Mouse (Mus musculus): Measurements from ENCODE around the gene Sptbn2. TPM values are rescaled to one million over a fixed set of nuclear protein-coding genes. Genes with fewer than 3 reads are reported as not detected.
"Not testable (repeated sequence)": the region's sequence is repeated elsewhere in the genome, so short reads cannot be mapped to it uniquely, and the experiment has no call there.

Sptbn2 gene
- polyA plus RNA-seq, 1 experiment from 2014 or later: 0.05 TPM

- Histone ChIP-seq H3K4me3 (replicated peaks) (no peak overlapping the region), H3K9me3 (replicated peaks) (no peaks in the 10 kb centered on the region), H3K36me3 (replicated peaks) (no peaks in the 10 kb centered on the region), H3K9ac (no peak overlapping the region), H3K27me3 (no peaks in the 10 kb centered on the region), H3K4me1 (replicated peaks) (no peaks in the 10 kb centered on the region), H3K27ac (replicated peaks) (no peak overlapping the region), H3K4me2 (no peak overlapping the region)
- 74% methylated on average over 14 of the region's 14 CpGs for WGBS (ENCODE audit: insufficient replicate concordance)
- no peak for ATAC-seq (ENCODE audit: insufficient read depth)
Measured at GRCm38 (mm10) chr19:4746611-4747010, 35.6 kb downstream of the Sptbn2 start.

DNA sequence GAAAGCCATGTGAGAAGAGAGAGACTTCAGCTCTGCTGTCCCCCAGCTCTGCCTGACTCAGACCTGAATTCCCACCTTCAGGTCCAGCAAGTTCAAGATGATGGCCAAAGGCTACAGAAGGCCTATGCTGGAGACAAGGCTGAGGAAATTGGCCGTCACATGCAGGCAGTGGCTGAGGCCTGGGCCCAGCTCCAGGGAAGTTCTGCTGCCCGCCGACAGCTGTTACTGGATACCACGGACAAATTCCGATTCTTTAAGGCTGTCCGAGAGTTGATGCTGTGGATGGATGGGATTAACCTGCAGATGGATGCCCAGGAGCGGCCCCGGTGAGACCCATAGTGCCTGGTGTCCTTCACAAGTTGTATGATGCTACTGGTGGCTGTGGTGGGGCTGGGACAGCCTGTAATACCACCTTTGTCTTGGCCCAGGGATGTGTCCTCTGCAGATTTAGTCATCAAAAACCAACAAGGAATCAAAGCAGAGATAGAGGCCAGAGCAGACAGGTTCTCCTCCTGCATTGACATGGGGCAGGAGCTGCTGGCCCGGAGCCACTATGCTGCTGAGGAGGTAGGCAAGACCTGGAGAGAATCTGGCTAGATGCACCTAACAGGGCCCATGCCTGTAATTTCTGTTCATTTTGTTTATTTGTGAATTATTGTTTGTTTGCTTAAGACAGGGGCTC is 36.8 kb downstream of the Sptbn2 start:
- H3K4me1 ChIP-seq (replicated peaks): no peaks in the 10 kb centered on the region
- 82% methylated on average over 9 of the region's 9 CpGs for WGBS (ENCODE audit: insufficient replicate concordance)
- no peak overlapping the region for H3K27ac ChIP-seq (replicated peaks)
- H3K4me3 ChIP-seq (replicated peaks): no peak overlapping the region
- ATAC-seq (ENCODE audit: insufficient read depth): no peak
- no peaks in the 10 kb centered on the region for H3K9me3 ChIP-seq (replicated peaks)
- no peak overlapping the region for H3K4me2 ChIP-seq
- no peak overlapping the region for H3K9ac ChIP-seq
- no peaks in the 10 kb centered on the region for H3K36me3 ChIP-seq (replicated peaks)
- H3K27me3 ChIP-seq: no peaks in the 10 kb centered on the region

DNA sequence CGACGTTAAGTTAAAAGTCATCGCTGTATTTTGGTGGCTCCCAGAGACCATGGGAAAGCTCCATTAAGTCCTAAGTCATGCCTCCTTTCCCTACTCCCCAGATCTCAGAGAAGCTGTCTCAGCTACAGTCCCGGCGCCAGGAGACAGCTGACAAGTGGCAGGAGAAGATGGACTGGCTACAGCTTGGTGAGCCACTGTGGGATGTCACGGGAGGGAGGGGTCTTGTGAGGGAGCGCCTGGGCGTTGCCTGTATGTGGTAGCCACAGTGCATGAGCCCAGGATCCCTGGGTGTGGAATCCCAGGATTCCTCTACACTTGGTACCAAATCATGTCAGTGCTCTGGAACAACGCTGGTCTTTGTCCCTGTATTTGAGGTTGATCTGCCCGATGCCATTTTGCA is 37.5 kb downstream of the Sptbn2 start:
- WGBS (ENCODE audit: insufficient replicate concordance): 75% methylated on average over 10 of the region's 10 CpGs
- Histone ChIP-seq H3K4me1 (replicated peaks) (no peaks in the 10 kb centered on the region), H3K9ac (no peak overlapping the region), H3K9me3 (replicated peaks) (no peaks in the 10 kb centered on the region), H3K27ac (replicated peaks) (no peak overlapping the region), H3K36me3 (replicated peaks) (no peaks in the 10 kb centered on the region), H3K4me3 (replicated peaks) (no peak overlapping the region), H3K27me3 (no peaks in the 10 kb centered on the region), H3K4me2 (no peak overlapping the region)
- no peak for ATAC-seq (ENCODE audit: insufficient read depth)

- H3K4me1 ChIP-seq (replicated peaks): no peaks in the 10 kb centered on the region
- H3K27me3 ChIP-seq: no peaks in the 10 kb centered on the region
- ATAC-seq (ENCODE audit: insufficient read depth): no peak
- H3K27ac ChIP-seq (replicated peaks): no peak overlapping the region
- H3K36me3 ChIP-seq (replicated peaks): no peaks in the 10 kb centered on the region
- no peak overlapping the region for H3K4me3 ChIP-seq (replicated peaks)
- H3K9ac ChIP-seq: no peak overlapping the region
- 68% methylated on average over 6 of the region's 6 CpGs for WGBS (ENCODE audit: insufficient replicate concordance)
- H3K9me3 ChIP-seq (replicated peaks): no peaks in the 10 kb centered on the region
- no peak overlapping the region for H3K4me2 ChIP-seq
Measured at GRCm38 (mm10) chr19:4749975-4750374, 39.0 kb downstream of the Sptbn2 start.

DNA sequence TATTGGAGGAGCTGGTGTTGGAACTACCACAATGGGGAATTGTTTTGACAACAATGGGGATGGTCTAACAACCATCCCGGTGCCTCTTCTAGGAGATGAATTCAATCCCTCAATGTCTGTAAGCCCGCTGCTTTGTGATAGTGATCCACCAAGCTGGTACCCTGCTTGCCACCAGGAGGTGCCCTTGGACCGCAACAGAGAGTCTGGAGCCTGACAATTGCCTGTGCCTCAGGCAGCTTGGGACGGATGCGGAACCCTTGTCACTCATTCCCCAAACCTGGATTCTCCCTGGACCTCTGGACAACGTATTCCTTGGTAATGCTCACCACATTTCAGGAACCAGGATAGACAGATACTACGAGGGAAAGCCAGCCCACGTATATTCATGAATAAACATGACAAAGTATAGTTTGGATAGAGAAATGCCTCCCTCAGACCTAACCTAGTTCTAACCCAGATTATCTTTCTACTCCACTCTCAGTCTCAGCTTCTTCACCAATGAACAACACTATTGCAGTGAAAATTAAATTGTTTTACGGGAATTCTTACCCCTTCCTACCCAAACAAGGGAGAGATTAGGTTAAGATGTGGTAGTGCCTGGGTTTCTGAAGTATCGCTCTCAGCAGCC is 44.7 kb downstream of the Sptbn2 start:
- Histone ChIP-seq H3K4me2 (peak overlapping the region; percentile 85), H3K36me3 (replicated peaks) (peaks cover 11% of the 10 kb centered on the region), H3K9ac (peak overlapping the region; percentile 77), H3K4me3 (replicated peaks) (peak overlapping the region; percentile 79), H3K27me3 (no peaks in the 10 kb centered on the region), H3K27ac (replicated peaks) (peak overlapping the region; percentile 85), H3K9me3 (replicated peaks) (no peaks in the 10 kb centered on the region), H3K4me1 (replicated peaks) (peaks cover 22% of the 10 kb centered on the region)
- ATAC-seq (ENCODE audit: insufficient read depth): peak; percentile 66
- WGBS (ENCODE audit: insufficient replicate concordance): 0% methylated on average over 10 of the region's 10 CpGs

DNA sequence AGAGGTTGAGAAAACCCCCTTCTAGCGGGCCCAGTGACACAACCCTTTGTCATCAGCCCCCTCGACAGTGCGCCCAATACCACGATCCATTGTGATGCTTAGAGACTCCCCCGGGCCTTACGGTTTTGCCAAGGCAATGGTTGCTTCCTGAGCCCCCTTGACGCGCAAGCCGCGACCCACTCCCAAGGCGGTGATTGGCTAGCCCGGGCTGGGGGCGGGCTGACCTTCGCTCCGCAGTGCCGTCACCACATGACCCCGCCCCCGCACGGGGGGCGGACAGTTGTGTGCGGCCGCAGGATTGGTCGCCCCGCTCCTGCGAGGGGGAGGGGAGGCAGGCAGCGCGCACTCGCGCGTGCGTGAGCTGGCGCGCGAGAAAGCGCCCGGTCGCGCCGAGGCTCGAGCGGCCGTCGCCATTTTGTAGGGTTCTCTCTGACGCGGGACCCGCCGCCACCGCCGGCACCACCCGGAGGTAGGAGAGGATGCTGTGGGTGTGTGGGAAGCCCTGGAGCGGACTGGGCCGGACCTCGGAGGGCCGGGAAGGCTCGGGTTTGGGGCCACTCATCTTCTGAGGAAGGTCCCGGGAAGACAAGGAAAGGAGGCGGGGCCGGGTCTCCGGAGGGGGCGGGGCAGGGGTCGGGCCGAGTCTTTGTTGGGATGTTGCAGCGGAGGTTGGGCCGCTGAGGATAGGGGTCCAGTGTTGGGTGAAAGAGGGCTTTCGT is 45.4 kb downstream of the Sptbn2 start, which contains the start of gene Rbm4b:
Gene Rbm4b (plus strand): TSS at position 305 of the 719 bp plus-strand sequence.
- Histone ChIP-seq H3K4me1 (replicated peaks) (peaks cover 22% of the 10 kb centered on the region), H3K4me2 (peak within 1 kb of the TSS; percentile 85), H3K9me3 (replicated peaks) (no peaks in the 10 kb centered on the region), H3K36me3 (replicated peaks) (peaks cover 12% of the 10 kb centered on the region), H3K9ac (peak within 1 kb of the TSS; percentile 77), H3K4me3 (replicated peaks) (peak within 1 kb of the TSS; percentile 79), H3K27ac (replicated peaks) (peak within 1 kb of the TSS; percentile 85), H3K27me3 (no peaks in the 10 kb centered on the region)
- peak; percentile 92 for ATAC-seq (ENCODE audit: insufficient read depth)
- WGBS (ENCODE audit: insufficient replicate concordance): under 1% methylated on average over 65 of the region's 65 CpGs

- H3K27me3 ChIP-seq: no peaks in the 10 kb centered on the region
- H3K36me3 ChIP-seq (replicated peaks): peaks cover 18% of the 10 kb centered on the region
- peaks cover 22% of the 10 kb centered on the region for H3K4me1 ChIP-seq (replicated peaks)
- H3K27ac ChIP-seq (replicated peaks): peak overlapping the region; percentile 85
- no peak for ATAC-seq (ENCODE audit: insufficient read depth)
- H3K4me2 ChIP-seq: peak overlapping the region; percentile 85
- H3K9ac ChIP-seq: peak overlapping the region; percentile 77
- H3K9me3 ChIP-seq (replicated peaks): no peaks in the 10 kb centered on the region
- WGBS (ENCODE audit: insufficient replicate concordance): 12% methylated on average over 9 of the region's 9 CpGs
- peak overlapping the region; percentile 79 for H3K4me3 ChIP-seq (replicated peaks)
Measured at GRCm38 (mm10) chr19:4756921-4757320, 46.0 kb downstream of the Sptbn2 start.

GRCm38 (mm10) chr19:4760544-4760943 is 49.6 kb downstream of the Sptbn2 start:
- peaks cover 18% of the 10 kb centered on the region for H3K4me1 ChIP-seq (replicated peaks)
- not testable (repeated sequence) for H3K9me3 ChIP-seq (replicated peaks); ATAC-seq (ENCODE audit: insufficient read depth); H3K27ac ChIP-seq (replicated peaks); H3K4me3 ChIP-seq (replicated peaks); H3K27me3 ChIP-seq; H3K9ac ChIP-seq; H3K4me2 ChIP-seq
- 82% methylated on average over 8 of the region's 8 CpGs for WGBS (ENCODE audit: insufficient replicate concordance)
- peaks cover 52% of the 10 kb centered on the region for H3K36me3 ChIP-seq (replicated peaks)

- Histone ChIP-seq H3K36me3 (replicated peaks) (peaks cover 68% of the 10 kb centered on the region), H3K9me3 (replicated peaks) (no peaks in the 10 kb centered on the region), H3K9ac (no peak overlapping the region), H3K4me2 (no peak overlapping the region), H3K27ac (replicated peaks) (no peak overlapping the region), H3K4me1 (replicated peaks) (peaks cover 8% of the 10 kb centered on the region), H3K4me3 (replicated peaks) (no peak overlapping the region), H3K27me3 (no peaks in the 10 kb centered on the region)
- WGBS (ENCODE audit: insufficient replicate concordance): 64% methylated on average over 1 of the region's 1 CpGs
- no peak for ATAC-seq (ENCODE audit: insufficient read depth)
Measured at GRCm38 (mm10) chr19:4762876-4763275, 51.9 kb downstream of the Sptbn2 start.

GRCm38 (mm10) chr19:4767507-4768148 is 56.7 kb downstream of the Sptbn2 start:
- no peaks in the 10 kb centered on the region for H3K9me3 ChIP-seq (replicated peaks)
- no peak overlapping the region for H3K4me2 ChIP-seq
- peak overlapping the region; percentile 46; the same call in 1 of the 2 replicates for H3K27ac ChIP-seq (replicated peaks)
- 0 out of 2 replicates have a peak, but pooled peaks cover 6% of the 10 kb centered on the region for H3K4me1 ChIP-seq (replicated peaks)
- H3K36me3 ChIP-seq (replicated peaks): peaks cover 93% of the 10 kb centered on the region
- no peak overlapping the region for H3K9ac ChIP-seq
- WGBS (ENCODE audit: insufficient replicate concordance): 80% methylated on average over 12 of the region's 12 CpGs
- peak; percentile 54; the same call in 1 of the 2 replicates for ATAC-seq (ENCODE audit: insufficient read depth)
- H3K4me3 ChIP-seq (replicated peaks): no peak overlapping the region
- no peaks in the 10 kb centered on the region for H3K27me3 ChIP-seq

- H3K27ac ChIP-seq (replicated peaks): no peak overlapping the region
- no peaks in the 10 kb centered on the region for H3K27me3 ChIP-seq
- no peak overlapping the region for H3K4me3 ChIP-seq (replicated peaks)
- H3K36me3 ChIP-seq (replicated peaks): peaks cover 92% of the 10 kb centered on the region
- no peak for ATAC-seq (ENCODE audit: insufficient read depth)
- no peaks in the 10 kb centered on the region for H3K9me3 ChIP-seq (replicated peaks)
- H3K9ac ChIP-seq: no peak overlapping the region
- WGBS (ENCODE audit: insufficient replicate concordance): 80% methylated on average over 3 of the region's 3 CpGs
- H3K4me1 ChIP-seq (replicated peaks): no peaks in the 10 kb centered on the region
- no peak overlapping the region for H3K4me2 ChIP-seq
Measured at GRCm38 (mm10) chr19:4772785-4773184, 61.8 kb downstream of the Sptbn2 start.
